Mouse (Mus musculus): ENCODE measurements around the gene Ccr2. TPM values are rescaled to one million over a fixed set of nuclear protein-coding genes. Genes with fewer than 3 reads are reported as not detected.
"Not testable (repeated sequence)": the region's sequence is repeated elsewhere in the genome, so short reads cannot be mapped to it uniquely, and the experiment has no call there.

Gene Ccr2
- total RNA-seq (2021) = 1 to 10 TPM; 1.1 TPM

DNA sequence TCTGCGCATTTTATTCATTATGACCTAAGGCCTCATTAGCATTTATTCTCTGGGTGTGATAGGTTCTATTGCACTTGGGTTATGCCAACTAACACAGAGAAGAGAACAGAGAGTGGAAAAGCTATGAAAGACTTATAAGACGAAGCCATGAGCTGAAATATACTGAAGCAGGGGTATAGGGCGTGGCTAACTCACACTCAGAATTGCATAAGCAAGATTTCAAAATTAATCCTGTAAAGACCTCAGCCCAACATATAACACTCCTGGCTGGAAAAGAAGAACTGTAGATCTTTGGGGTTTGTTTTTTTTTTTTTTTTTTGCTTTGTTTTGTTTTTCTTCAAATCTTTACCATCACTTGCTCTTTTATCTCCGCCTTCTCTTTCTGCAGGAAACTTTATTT is at the start of gene Ccr2:
Gene Ccr2 (plus strand): TSS at position 228 of the 400 bp plus-strand sequence.
- no peak for DNase-seq (ENCODE audit: low spot score)
- intact Hi-C loops (cut with DNase I) = no loop called here

DNA sequence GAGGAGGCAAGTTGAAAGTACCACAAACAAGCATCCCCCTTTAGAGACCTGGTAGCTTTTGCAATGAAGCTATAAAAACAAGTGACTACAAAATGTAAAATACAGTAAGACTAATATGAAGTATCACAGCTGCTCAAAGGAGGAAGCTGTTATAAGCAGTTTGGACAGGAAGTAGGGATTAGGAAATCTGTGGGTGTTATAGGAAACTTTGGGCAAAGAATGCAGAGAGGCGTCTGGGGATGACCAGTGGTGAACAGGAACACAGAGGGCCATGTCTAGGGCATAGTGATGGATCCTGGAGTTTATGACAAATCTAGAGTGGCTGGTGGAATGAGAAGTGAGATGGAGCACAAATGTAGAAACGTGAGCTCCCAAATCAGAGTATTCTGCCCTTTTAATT is 48.2 kb upstream of the Ccr2 start:
- DNase-seq (ENCODE audit: low spot score) = no peak
- intact Hi-C loops (cut with DNase I) = no loop called here

GRCm38 (mm10) chr9:124056158-124056709 is 45.5 kb upstream of the Ccr2 start:
- intact Hi-C loops (cut with DNase I) = no loop called here
- DNase-seq (ENCODE audit: low spot score) = no peak

GRCm38 (mm10) chr9:124059660-124060352 is 41.9 kb upstream of the Ccr2 start:
- intact Hi-C loops (cut with DNase I) = no loop called here
- DNase-seq (ENCODE audit: low spot score) = no peak

- intact Hi-C loops (cut with DNase I); DNase-seq (ENCODE audit: low spot score): not testable (repeated sequence)
Measured at GRCm38 (mm10) chr9:124061474-124062432, 40.0 kb upstream of the Ccr2 start.

DNA sequence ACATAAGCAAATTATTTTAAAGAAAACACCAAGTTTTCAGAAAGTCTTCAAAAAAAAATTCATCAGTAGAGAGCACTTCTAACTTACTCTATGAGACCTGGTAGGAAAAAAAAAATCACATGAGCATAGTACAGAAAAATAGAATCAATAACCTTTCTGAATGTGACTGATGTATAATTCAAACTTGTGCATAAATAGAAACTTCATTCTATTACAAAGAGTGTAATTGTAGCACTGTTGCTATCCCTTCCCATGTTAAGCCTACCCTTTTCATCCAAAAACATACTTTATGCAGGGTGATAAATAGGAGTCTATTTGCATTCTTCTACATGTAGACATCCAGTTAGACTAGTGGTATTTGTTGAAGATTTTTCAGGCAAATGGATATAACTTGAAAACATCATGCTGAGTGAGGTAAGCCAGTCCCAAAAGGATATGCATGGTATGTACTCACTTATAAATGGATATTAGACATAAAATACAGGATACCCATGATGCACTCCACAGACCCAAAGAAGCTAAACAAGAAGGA is 35.1 kb upstream of the Ccr2 start:
- intact Hi-C loops (cut with DNase I) = no loop called here
- no peak for DNase-seq (ENCODE audit: low spot score)

- intact Hi-C loops (cut with DNase I) = no loop called here
- no peak for DNase-seq (ENCODE audit: low spot score)
Measured at GRCm38 (mm10) chr9:124068098-124069058, 33.4 kb upstream of the Ccr2 start.

- intact Hi-C loops (cut with DNase I) = no loop called here
- no peak for DNase-seq (ENCODE audit: low spot score)
Measured at GRCm38 (mm10) chr9:124071506-124071905, 30.2 kb upstream of the Ccr2 start.

DNA sequence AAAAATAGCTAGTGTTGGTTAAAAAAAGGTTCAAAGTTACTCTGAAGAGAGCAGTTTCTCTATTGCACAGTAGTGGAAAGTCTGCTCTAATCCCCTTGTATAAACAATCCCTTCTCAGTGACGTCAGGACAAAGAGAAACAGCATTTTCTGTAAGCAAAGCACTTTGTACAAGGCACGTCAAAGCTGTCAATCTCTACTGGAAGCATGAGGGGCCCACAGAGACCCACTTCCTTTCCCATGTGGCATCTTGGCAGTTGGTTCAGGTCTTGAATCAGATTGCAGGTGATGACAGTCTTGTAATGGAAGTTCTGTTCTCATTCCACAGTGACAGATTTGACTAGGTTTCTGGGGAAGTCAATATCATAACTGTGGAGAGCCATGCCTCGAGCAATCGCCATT is 21.9 kb upstream of the Ccr2 start:
- intact Hi-C loops (cut with DNase I) = no loop called here
- DNase-seq (ENCODE audit: low spot score) = no peak

DNA sequence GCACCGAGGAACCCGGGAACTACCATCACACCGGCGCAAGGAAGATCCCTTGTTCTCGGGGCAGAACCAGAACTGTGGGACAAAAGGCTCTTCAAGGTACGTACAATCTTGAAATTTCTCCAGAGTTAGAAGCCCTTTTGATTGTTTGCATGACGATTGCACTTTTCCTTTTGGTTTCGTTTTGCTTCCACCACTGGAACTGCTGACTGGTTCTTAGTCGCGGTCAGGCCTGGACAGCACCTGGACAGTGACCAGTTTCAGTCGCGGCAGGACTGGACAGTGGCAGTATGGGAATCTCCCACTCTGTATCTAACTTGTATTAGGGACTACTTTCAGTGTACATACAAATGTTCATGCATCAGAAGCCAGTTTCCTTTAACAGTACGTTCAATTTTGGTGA is 21.3 kb upstream of the Ccr2 start:
- DNase-seq (ENCODE audit: low spot score); intact Hi-C loops (cut with DNase I): not testable (repeated sequence)

GRCm38 (mm10) chr9:124090441-124090840 is 11.3 kb upstream of the Ccr2 start:
- intact Hi-C loops (cut with DNase I) = no loop called here
- DNase-seq (ENCODE audit: low spot score) = no peak

DNA sequence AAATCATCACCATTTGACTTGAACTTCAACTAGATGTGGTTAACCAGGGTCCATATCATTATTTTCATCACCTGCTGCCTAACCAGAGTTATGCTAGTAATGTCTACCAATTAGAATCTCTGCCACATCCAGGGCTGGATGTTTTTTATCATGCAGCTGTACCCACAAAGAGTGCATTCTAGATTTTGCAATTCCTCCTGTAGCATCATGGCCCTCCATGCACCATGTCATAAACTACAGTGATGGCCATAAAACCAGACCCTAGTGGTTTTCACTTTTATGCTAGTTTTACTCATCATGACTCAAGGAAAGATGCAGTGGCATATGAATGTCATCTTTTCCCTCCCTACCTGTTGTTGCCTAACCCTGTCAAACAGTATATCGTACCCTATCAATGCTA is 2.6 kb upstream of the Ccr2 start:
- DNase-seq (ENCODE audit: low spot score) = no peak
- intact Hi-C loops (cut with DNase I) = no loop called here

DNA sequence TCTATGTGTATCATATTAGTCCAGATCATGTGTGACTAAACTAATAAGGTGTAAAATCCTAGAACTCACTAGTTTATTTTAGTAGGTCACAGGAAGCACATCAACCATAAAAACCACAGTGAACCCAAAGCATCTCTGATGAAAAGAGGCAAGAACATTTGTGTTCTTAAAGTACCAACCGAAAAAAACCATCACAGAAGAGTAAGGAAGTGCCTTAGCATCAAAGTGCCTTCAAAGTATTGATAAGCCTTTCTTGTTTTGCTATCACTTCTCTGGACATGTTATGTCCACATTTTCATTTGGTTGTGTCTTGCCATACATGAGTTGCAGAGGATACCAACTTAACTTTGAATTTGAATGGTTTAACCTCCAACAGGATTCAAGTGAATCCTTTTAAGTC is 1.4 kb upstream of the Ccr2 start:
- DNase-seq (ENCODE audit: low spot score) = no peak
- intact Hi-C loops (cut with DNase I) = no loop called here

GRCm38 (mm10) chr9:124103199-124103598 is 1.4 kb downstream of the Ccr2 start:
- intact Hi-C loops (cut with DNase I) = no loop called here
- no peak for DNase-seq (ENCODE audit: low spot score)

DNA sequence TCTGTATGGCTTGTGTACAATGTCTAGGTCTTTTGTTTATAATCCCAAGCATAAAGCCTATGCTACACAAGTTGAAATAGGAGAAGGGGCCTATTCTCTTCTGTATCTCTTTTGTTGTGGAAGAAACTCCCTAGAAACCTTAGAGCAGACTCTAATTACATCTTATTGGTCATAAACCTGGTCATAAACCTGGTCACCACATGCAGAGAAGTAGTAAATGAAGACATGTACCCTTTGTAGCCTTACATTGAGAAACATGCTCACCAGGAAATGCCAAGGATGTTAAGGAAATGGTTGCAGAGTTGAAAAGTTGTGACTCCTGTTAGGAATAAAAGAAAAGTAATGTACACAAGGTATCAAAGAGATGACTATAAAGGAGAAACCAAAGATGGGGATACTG is 3.4 kb downstream of the Ccr2 start:
- intact Hi-C loops (cut with DNase I) = no loop called here
- no peak for DNase-seq (ENCODE audit: low spot score)

- DNase-seq (ENCODE audit: low spot score) = no peak
- intact Hi-C loops (cut with DNase I) = no loop called here
Measured at GRCm38 (mm10) chr9:124107232-124107631, 5.5 kb downstream of the Ccr2 start.

DNA sequence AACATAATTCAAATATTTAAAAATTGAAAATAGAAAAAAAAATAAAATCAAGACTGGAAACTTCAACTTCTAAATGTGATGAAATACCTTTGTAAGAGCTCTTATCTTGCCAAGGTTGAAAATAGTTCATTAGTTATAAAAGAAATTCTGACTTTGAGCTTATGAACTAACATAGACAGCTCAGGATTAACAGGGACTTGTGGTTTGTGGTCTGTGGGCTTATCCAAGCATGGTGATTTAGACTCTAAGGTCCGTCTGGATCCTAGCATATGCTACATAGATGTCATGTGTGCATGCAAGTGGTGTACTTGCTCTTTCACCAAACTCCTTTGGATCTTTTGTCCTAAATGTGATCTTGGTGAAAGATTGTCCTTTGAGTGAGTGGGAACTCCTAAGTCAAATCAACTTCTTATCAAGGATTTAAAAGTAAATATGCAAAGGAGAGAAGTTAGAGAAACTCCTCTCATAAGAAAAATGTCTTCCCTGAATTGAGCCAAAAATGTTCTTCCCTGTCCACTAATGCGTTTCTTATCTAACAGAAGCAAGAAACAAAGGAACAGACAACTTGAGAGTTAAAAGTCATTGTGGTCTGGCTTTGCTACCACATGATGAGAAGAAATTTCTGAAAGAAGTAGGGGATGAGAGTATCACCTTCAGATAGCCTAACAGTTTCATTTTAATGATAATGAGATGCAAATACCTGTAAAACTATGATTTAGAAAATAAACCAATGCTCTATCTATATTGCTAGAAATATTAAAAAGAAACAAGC is 6.8 kb downstream of the Ccr2 start:
- DNase-seq (ENCODE audit: low spot score) = no peak
- intact Hi-C loops (cut with DNase I) = no loop called here

DNA sequence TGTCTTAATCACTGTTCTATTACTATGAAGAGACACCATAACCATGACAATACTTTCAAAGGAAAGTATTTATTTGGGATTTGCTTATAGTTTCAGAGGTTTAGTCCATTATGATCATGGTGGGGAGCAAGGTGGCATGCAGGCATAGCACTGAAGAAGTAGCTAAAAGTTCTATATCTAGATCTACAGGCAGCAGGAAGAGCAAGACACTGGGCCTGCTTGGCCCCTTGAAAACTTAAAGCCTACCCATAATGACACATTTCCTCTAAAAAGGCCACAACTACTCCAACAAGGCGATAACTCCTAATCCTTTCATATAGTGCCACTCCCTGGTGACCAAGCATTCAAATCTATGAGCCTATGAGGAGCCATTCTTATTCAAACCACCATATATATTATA is 10.2 kb downstream of the Ccr2 start:
- intact Hi-C loops (cut with DNase I) = no loop called here

More for the DNA sequence above, 10.2 kb downstream of the Ccr2 start:
- DNase-seq (ENCODE audit: low spot score) = no peak

Measured in heart, postnatal 25 days (tissue).